Mouse (Mus musculus): ENCODE data around the gene Prss36. TPM values are rescaled to one million over a fixed set of nuclear protein-coding genes. Genes with fewer than 3 reads are reported as not detected.

The Prss36 gene
- total and polyA plus RNA-seq, 2 experiments from 2014 or later, result 10.2 to 14.2 TPM

- Histone ChIP-seq H3K9me3 (replicated peaks; ENCODE audit: control insufficient read depth, low read length) (no peaks in the 10 kb centered on the region), H3K36me3 (replicated peaks; ENCODE audit: control insufficient read depth, insufficient read depth, low read length) (peaks cover 32% of the 10 kb centered on the region), H3K4me1 (ENCODE audit: control insufficient read depth, insufficient read depth) (no peaks in the 10 kb centered on the region), H3K4me3 (ENCODE audit: low read depth, low read length) (no peak overlapping the region), H3K27me3 (ENCODE audit: control insufficient read depth, insufficient read depth, low read length) (no peaks in the 10 kb centered on the region), H3K9ac (replicated peaks; ENCODE audit: low read depth, low read length) (no peak overlapping the region), H3K4me2 (ENCODE audit: low read depth, low read length) (no peak overlapping the region), H3K27ac (ENCODE audit: low read depth) (no peak overlapping the region)
- no peak for DNase-seq (ENCODE audit: low spot score)
- ATAC-seq (ENCODE audit: insufficient read depth, low read depth), result no peak
- TF ChIP-seq CTCF (IDR thresholded peaks at IDR 0.05; ENCODE audit: low read depth) (0 out of 2 replicates have a peak, but pooled peaks have one; percentile 22), EP300 (IDR thresholded peaks at IDR 0.05; ENCODE audit: low read depth) (no peak)
- 61% methylated on average over 8 of the region's 8 CpGs for WGBS
Observed at GRCm38 (mm10) chr7:127921516-127921915, 25.0 kb downstream of the Prss36 start.

GRCm38 (mm10) chr7:127919290-127919689 lies 27.2 kb downstream of the Prss36 start:
- Histone ChIP-seq H3K9ac (replicated peaks; ENCODE audit: low read depth, low read length) (no peak overlapping the region), H3K4me1 (ENCODE audit: control insufficient read depth, insufficient read depth) (no peaks in the 10 kb centered on the region), H3K4me2 (ENCODE audit: low read depth, low read length) (no peak overlapping the region), H3K36me3 (replicated peaks; ENCODE audit: control insufficient read depth, insufficient read depth, low read length) (peaks cover 27% of the 10 kb centered on the region; the same call in 1 of the 2 replicates), H3K4me3 (ENCODE audit: low read depth, low read length) (no peak overlapping the region), H3K27ac (ENCODE audit: low read depth) (no peak overlapping the region), H3K9me3 (replicated peaks; ENCODE audit: control insufficient read depth, low read length) (no peaks in the 10 kb centered on the region), H3K27me3 (ENCODE audit: control insufficient read depth, insufficient read depth, low read length) (no peaks in the 10 kb centered on the region)
- 76% methylated on average over 7 of the region's 7 CpGs for WGBS
- ATAC-seq (ENCODE audit: insufficient read depth, low read depth) (no peak), DNase-seq (ENCODE audit: low spot score) (no peak)
- no peak for TF ChIP-seq EP300 (IDR thresholded peaks at IDR 0.05; ENCODE audit: low read depth)
- TF ChIP-seq CTCF (IDR thresholded peaks at IDR 0.05; ENCODE audit: low read depth), result peak; percentile 7; the same call in 1 of the 2 replicates

DNA sequence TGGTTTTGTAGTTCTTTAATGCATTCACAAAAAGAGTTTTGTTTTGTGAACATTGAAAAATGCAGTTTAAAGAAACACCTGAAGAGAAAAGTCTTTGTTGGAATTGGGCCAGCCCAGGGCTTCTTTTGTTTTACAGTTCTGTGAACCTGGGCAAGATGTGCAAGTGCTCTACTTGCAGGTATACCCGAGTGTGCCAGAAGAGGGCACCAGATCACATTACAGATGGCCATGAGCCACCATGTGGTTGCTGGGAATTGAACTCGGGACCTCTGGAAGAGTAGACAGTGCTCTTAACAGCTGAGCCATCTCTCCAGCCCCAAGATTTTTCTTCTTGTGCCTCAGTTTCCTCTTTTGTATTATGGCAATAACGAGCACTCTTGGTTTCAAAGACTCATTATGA lies 28.3 kb downstream of the Prss36 start:
- TF ChIP-seq EP300 (IDR thresholded peaks at IDR 0.05; ENCODE audit: low read depth) (no peak), CTCF (IDR thresholded peaks at IDR 0.05; ENCODE audit: low read depth) (peak; percentile 34)
- peaks cover 25% of the 10 kb centered on the region; the same call in 1 of the 2 replicates for H3K36me3 ChIP-seq (replicated peaks; ENCODE audit: control insufficient read depth, insufficient read depth, low read length)

GRCm38 (mm10) chr7:127915293-127915692 lies 31.2 kb downstream of the Prss36 start:
- 89% methylated on average over 12 of the region's 12 CpGs for WGBS
- H3K9me3 ChIP-seq (replicated peaks; ENCODE audit: control insufficient read depth, low read length), result no peaks in the 10 kb centered on the region

More for the DNA sequence above, 28.3 kb downstream of the Prss36 start:
- no peak for ATAC-seq (ENCODE audit: insufficient read depth, low read depth)
- WGBS, result 50% methylated on average over 3 of the region's 3 CpGs
- no peak overlapping the region for H3K27ac ChIP-seq (ENCODE audit: low read depth)
- no peak overlapping the region for H3K9ac ChIP-seq (replicated peaks; ENCODE audit: low read depth, low read length)
- no peak for DNase-seq (ENCODE audit: low spot score)
- H3K27me3 ChIP-seq (ENCODE audit: control insufficient read depth, insufficient read depth, low read length), result no peaks in the 10 kb centered on the region
- no peak overlapping the region for H3K4me2 ChIP-seq (ENCODE audit: low read depth, low read length)
- H3K4me3 ChIP-seq (ENCODE audit: low read depth, low read length), result no peak overlapping the region
- H3K4me1 ChIP-seq (ENCODE audit: control insufficient read depth, insufficient read depth), result 0 out of 2 replicates have a peak, but pooled peaks cover 3% of the 10 kb centered on the region
- no peaks in the 10 kb centered on the region for H3K9me3 ChIP-seq (replicated peaks; ENCODE audit: control insufficient read depth, low read length)

GRCm38 (mm10) chr7:127912938-127913337 lies 33.6 kb downstream of the Prss36 start:
- peak overlapping the region; percentile 96 for H3K4me3 ChIP-seq (ENCODE audit: low read depth, low read length)
- peaks cover 37% of the 10 kb centered on the region for H3K36me3 ChIP-seq (replicated peaks; ENCODE audit: control insufficient read depth, insufficient read depth, low read length)
- H3K27ac ChIP-seq (ENCODE audit: low read depth), result no peak overlapping the region
- H3K4me1 ChIP-seq (ENCODE audit: control insufficient read depth, insufficient read depth), result 0 out of 2 replicates have a peak, but pooled peaks cover 11% of the 10 kb centered on the region
- H3K4me2 ChIP-seq (ENCODE audit: low read depth, low read length), result peak overlapping the region; percentile 87
- DNase-seq (ENCODE audit: low spot score), result no peak
- no peaks in the 10 kb centered on the region for H3K27me3 ChIP-seq (ENCODE audit: control insufficient read depth, insufficient read depth, low read length)
- H3K9ac ChIP-seq (replicated peaks; ENCODE audit: low read depth, low read length), result peak overlapping the region; percentile 86; the same call in 1 of the 2 replicates
- no peaks in the 10 kb centered on the region for H3K9me3 ChIP-seq (replicated peaks; ENCODE audit: control insufficient read depth, low read length)
- WGBS, result 8% methylated on average over 4 of the region's 4 CpGs
- TF ChIP-seq EP300 (IDR thresholded peaks at IDR 0.05; ENCODE audit: low read depth) (no peak), CTCF (IDR thresholded peaks at IDR 0.05; ENCODE audit: low read depth) (no peak)
- no peak for ATAC-seq (ENCODE audit: insufficient read depth, low read depth)

More at GRCm38 (mm10) chr7:127915293-127915692, 31.2 kb downstream of the Prss36 start:
- peaks cover 21% of the 10 kb centered on the region; the same call in 1 of the 2 replicates for H3K36me3 ChIP-seq (replicated peaks; ENCODE audit: control insufficient read depth, insufficient read depth, low read length)
- H3K27ac ChIP-seq (ENCODE audit: low read depth), result no peak overlapping the region
- ATAC-seq (ENCODE audit: insufficient read depth, low read depth) (no peak), DNase-seq (ENCODE audit: low spot score) (no peak)
- TF ChIP-seq EP300 (IDR thresholded peaks at IDR 0.05; ENCODE audit: low read depth), result no peak
- TF ChIP-seq CTCF (IDR thresholded peaks at IDR 0.05; ENCODE audit: low read depth), result no peak
- 0 out of 2 replicates have a peak, but pooled peaks cover 11% of the 10 kb centered on the region for H3K4me1 ChIP-seq (ENCODE audit: control insufficient read depth, insufficient read depth)
- H3K27me3 ChIP-seq (ENCODE audit: control insufficient read depth, insufficient read depth, low read length), result no peaks in the 10 kb centered on the region
- no peak overlapping the region for H3K4me2 ChIP-seq (ENCODE audit: low read depth, low read length)
- no peak overlapping the region for H3K9ac ChIP-seq (replicated peaks; ENCODE audit: low read depth, low read length)
- H3K4me3 ChIP-seq (ENCODE audit: low read depth, low read length), result no peak overlapping the region
